Mouse (Mus musculus): ENCODE measurements around the gene Edem2. TPM values are rescaled to one million over a fixed set of nuclear protein-coding genes. Genes with fewer than 3 reads are reported as not detected.

Gene Edem2
- 39.2 and 41.0 TPM in 2 replicates for polyA plus RNA-seq (2012; rRNA removed)

DNA sequence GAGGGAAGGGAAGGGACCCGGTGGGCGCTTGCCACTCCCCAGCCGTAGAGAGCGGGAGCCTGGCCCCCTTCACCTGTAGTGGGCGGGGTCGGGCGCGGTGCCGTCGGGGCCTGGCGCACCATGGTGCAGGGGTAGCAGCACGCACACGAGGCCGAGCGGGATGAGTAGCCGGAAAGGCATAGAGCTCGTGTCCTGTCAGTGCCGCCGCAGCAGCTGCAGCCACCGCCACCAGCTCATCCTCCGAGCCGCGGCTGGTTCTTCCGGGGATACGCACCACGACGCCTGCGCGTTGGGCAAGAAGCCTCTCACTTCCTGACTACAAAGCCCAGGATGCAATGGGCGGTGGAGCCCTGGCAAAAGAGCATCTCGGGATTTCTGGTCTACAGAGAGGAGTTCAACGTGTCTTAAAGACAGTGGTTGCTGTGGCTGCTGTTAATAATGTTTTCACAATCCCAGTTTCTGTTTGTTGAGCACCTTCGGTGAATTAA is at the start of gene Edem2:
Gene Edem2, minus strand, starts transcription at position 318 of the 488 bp plus-strand sequence.

DNA sequence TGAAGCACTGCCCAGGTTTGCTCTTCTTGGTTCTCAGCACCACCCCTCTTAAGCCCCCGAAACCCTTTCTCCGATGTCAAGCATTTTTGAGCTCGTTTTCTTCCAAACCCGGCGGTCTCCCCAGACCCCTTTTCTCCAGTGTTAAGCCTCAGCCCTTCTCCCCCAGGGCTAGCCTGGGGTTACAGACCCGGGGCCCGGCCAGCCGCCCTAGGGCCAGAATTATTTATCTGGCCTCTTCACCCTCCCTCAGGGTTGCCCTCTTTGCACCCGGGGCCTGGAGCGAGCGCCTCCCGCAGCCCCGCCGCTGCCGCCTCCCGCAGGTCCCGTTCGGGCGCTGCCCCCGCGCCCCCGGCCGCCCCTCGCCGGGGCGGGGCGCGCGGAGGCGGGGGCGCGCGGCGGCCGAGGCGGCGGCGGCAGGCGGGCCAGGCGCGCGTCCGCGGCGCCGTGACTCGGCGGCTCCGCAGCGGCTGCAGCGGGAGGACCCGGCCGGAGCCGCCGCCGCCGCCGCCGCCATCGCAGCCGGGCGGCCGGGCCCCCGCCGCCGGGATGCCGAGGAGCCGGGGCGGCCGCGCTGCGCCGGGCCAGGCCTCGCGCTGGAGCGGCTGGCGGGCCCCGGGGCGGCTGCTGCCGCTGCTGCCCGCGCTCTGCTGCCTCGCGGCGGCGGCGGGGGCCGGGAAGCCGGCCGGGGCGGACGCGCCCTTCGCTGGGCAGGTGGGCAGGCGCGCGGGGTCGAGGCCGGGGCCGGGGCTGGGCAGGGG is 45.8 kb upstream of the Edem2 start, which contains the start of gene Mmp24:
Gene Mmp24, plus strand, starts transcription at position 416 of the 758 bp plus-strand sequence.

DNA sequence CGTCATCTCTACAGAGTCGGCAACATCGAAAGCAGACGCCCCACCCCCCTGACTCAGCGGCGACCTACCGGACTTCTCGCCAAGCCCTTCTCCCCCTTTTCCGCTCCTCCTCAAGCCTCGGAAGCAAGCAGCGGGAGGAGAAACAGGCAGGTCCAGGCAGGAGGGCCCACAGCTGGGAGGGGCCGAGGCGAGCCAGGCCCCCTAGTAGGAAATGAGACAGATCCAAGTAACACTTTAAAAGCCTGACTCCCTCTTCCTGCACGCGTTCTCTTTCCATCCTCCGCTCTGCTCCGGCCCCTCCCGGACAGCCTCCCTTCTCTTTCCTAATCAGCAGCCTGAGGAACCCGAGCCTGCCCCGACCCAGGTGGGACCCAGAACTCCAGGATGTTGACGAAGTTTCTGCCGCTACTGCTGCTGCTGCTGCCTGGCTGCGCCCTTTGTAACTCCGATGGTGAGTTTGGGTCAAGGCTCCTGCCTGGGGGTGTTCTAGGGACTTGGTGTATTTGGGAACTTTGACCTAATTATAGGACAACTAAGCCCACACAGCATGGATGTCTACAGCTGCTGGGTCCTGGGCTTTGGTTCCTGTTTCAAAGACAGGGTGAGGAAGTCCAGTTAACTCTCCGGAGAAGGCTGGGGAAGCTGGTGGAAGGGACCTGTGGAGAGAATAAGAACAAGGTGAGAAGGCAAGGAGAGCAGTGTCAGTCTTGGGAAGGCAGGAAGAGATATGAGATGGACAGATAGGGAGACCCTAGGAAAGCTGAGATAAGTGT is 21.9 kb upstream of the Edem2 start, which contains the start of gene Procr:
Gene Procr, plus strand, starts transcription at position 104 of the 773 bp plus-strand sequence.

DNA sequence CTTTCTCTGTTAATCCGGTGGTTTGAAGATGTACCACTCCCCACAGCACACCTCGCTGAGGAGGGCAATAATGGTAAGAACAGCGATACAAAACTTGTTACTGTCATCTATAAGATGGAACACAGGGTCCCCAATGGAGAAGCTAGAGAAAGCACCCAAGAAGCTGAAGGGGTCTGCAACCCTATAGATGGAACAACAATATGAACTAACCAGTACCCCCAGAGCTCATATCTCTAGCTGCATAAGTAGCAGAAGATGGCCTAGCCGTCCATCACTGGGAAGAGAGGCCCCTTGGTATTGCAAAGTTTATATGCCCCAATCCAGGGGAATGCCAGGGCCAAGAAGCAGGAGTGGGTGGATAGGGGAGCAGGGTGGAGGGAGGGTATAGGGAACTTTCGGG is 6.5 kb upstream of the Edem2 start, which contains the start of gene Gm17581:
Gene Gm17581, minus strand, starts transcription at position 101 of the 400 bp plus-strand sequence.

DNA sequence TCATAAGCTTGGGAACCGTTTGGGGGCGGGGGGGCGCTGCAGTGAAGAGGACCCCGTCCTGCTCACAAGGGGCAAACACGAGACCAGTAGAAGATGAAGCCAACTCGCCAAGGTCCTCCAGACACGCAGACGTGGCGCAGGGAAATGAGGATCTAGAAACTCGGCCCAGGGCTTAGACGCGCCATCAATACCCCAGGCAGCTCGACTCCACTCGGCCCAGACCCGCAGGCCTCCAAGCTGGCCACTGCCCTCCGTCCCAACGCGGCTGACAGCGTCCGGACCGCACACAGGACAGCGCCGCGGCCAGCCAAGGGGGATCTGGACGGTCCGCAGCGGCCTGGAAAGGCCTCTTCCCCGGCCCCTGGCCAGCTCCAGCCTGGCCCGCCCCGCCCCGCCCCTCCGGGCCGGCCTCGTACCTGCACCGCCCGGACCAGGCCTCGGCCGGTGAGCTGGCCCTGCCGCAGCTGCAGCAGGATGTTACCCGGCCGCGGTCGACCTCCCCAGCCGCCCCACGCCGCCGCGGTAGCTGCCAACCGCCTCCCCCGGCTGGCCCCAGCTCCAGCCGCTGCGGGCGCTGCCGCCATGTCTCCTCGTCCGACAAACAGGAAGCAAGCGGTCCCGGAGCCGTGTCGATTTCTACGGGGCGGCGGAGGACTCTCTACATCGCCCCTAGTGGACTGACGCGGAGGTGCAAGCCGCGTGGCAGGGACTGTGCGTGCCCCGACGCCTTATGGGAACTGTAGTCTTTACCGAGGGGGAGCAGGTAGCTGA is 37.4 kb downstream of the Edem2 start, which contains the start of gene Trpc4ap:
Gene Trpc4ap, minus strand, starts transcription at position 662 of the 771 bp plus-strand sequence.

Other genes with a start within 250 kb of the Edem2 start
- 27.3 and 59.6 TPM in 2 replicates for gene Acss2, start 211.5 kb downstream of the Edem2 start, polyA plus RNA-seq (2012; rRNA removed)
- gene Ggt7, start 211.2 kb downstream of the Edem2 start, polyA plus RNA-seq (2012; rRNA removed), result 0.35 and 0.50 TPM in 2 replicates
- 36.9 and 39.4 TPM in 2 replicates for gene Gss, start 136.7 kb downstream of the Edem2 start, polyA plus RNA-seq (2012; rRNA removed)
- 0.83 and 1.3 TPM in 2 replicates for gene Myh7b, start 118.3 kb downstream of the Edem2 start, polyA plus RNA-seq (2012; rRNA removed)
- gene Trpc4ap, start 37.1 kb downstream of the Edem2 start, polyA plus RNA-seq (2012; rRNA removed), result 44.5 and 49.6 TPM in 2 replicates
- gene Gm17581, start 6.4 kb upstream of the Edem2 start, polyA plus RNA-seq (2012; rRNA removed), result not detected in 2 replicates
- gene Procr, start 21.6 kb upstream of the Edem2 start, polyA plus RNA-seq (2012; rRNA removed), result 1.3 and 1.4 TPM in 2 replicates
- 0.01 TPM in 2 replicates for gene Mmp24, start 45.9 kb upstream of the Edem2 start, polyA plus RNA-seq (2012; rRNA removed)
- gene BC029722, start 90.0 kb upstream of the Edem2 start, polyA plus RNA-seq (2012; rRNA removed), result 6.0 and 6.2 TPM in 2 replicates
- 50.1 and 53.1 TPM in 2 replicates for gene Eif6, start 97.5 kb upstream of the Edem2 start, polyA plus RNA-seq (2012; rRNA removed)
- under 0.01 and 0.01 TPM in 2 replicates for gene Fam83c, start 105.4 kb upstream of the Edem2 start, polyA plus RNA-seq (2012; rRNA removed)
- gene Uqcc1, start 200.8 kb upstream of the Edem2 start, polyA plus RNA-seq (2012; rRNA removed), result 21.3 and 23.4 TPM in 2 replicates
- not detected in 2 replicates for gene Gm15557, start 211.3 kb upstream of the Edem2 start, polyA plus RNA-seq (2012; rRNA removed)
- gene Gdf5, start 215.9 kb upstream of the Edem2 start, polyA plus RNA-seq (2012; rRNA removed), result not detected in 2 replicates
- 4.7 and 5.3 TPM in 2 replicates for gene Cep250, start 227.0 kb upstream of the Edem2 start, polyA plus RNA-seq (2012; rRNA removed)